Mouse (Mus musculus) brain, embryonic 14.5 days (tissue): Measurements from ENCODE around the gene 9230104L09Rik. TPM values are rescaled to one million over a fixed set of nuclear protein-coding genes. Genes with fewer than 3 reads are reported as not detected.

Source experiments
- DNase-seq: peaks from one replicate; pipeline ENCODE4 v3.0.0-alpha.2; 2011; ENCODE audit warnings: low read depth
- CTCF ChIP-seq: fragments of 200-500 bp; IDR thresholded peaks from 2 replicates; pipeline ENCODE4 v1.5.1; 2012; ENCODE audit warnings: inconsistent platforms, mild to moderate bottlenecking, moderate library complexity, borderline replicate concordance; ENCODE audit not compliant: insufficient read depth, insufficient read length; ENCODE audit errors: extremely low read depth
- POLR2A ChIP-seq: fragments of 200-500 bp; IDR thresholded peaks from 2 replicates; pipeline ENCODE4 v1.6.1; 2012; ENCODE audit warnings: mild to moderate bottlenecking, inconsistent platforms, borderline replicate concordance; ENCODE audit not compliant: poor library complexity, insufficient read depth, insufficient read length, severe bottlenecking; ENCODE audit errors: extremely low read depth
- polyA plus RNA-seq: library from polyadenylated mRNA; depleted of rRNA; stranded (reverse); fragments of >200 nt; gene quantifications from 2 replicates; pipeline ENCODE4 v1.2.3, GENCODE M21; 2012; rRNA removed

9230104L09Rik gene
- not detected in 2 replicates for polyA plus RNA-seq

GRCm38 (mm10) chr2:148864966-148865365 lies at the start of gene 9230104L09Rik:
Gene 9230104L09Rik, minus strand, starts transcription at chr2:148865038.
- TF ChIP-seq POLR2A (no peak), CTCF (no peak)
- DNase-seq, result no peak

- peak; percentile 59 for DNase-seq
- TF ChIP-seq CTCF (peak; percentile 77), POLR2A (no peak)
These were observed 37.4 kb upstream of the 9230104L09Rik start for GRCm38 (mm10) chr2:148902286-148902685.

GRCm38 (mm10) chr2:148900305-148900704 lies 35.5 kb upstream of the 9230104L09Rik start:
- no peak for DNase-seq
- TF ChIP-seq POLR2A (no peak), CTCF (no peak)

GRCm38 (mm10) chr2:148896219-148896618 lies 31.4 kb upstream of the 9230104L09Rik start:
- TF ChIP-seq CTCF (no peak), POLR2A (no peak)
- DNase-seq, result no peak

GRCm38 (mm10) chr2:148893107-148893506 lies 28.3 kb upstream of the 9230104L09Rik start:
- DNase-seq, result no peak
- TF ChIP-seq CTCF (no peak), POLR2A (no peak)

GRCm38 (mm10) chr2:148890021-148890851 lies 25.4 kb upstream of the 9230104L09Rik start:
- DNase-seq, result peak; percentile 97
- TF ChIP-seq CTCF, result no peak
- TF ChIP-seq POLR2A, result no peak

- DNase-seq, result peak; percentile 69
- no peak for TF ChIP-seq POLR2A
- TF ChIP-seq CTCF, result no peak
These were observed 24.6 kb upstream of the 9230104L09Rik start for GRCm38 (mm10) chr2:148889331-148890010.

GRCm38 (mm10) chr2:148888872-148889271 lies 24.0 kb upstream of the 9230104L09Rik start:
- TF ChIP-seq POLR2A (no peak), CTCF (no peak)
- no peak for DNase-seq

- DNase-seq, result peak; percentile 58
- TF ChIP-seq POLR2A, result no peak
- TF ChIP-seq CTCF, result no peak
These were observed 19.9 kb upstream of the 9230104L09Rik start for GRCm38 (mm10) chr2:148884738-148885137.

- no peak for DNase-seq
- TF ChIP-seq CTCF (no peak), POLR2A (no peak)
These were observed 14.4 kb upstream of the 9230104L09Rik start for GRCm38 (mm10) chr2:148879199-148879598.

GRCm38 (mm10) chr2:148878641-148879130 lies 13.8 kb upstream of the 9230104L09Rik start:
- no peak for DNase-seq
- TF ChIP-seq POLR2A, result no peak
- no peak for TF ChIP-seq CTCF

- no peak for DNase-seq
- TF ChIP-seq CTCF (no peak), POLR2A (no peak)
These were observed 12.4 kb upstream of the 9230104L09Rik start for GRCm38 (mm10) chr2:148877016-148877770.
